Mouse (Mus musculus): ENCODE data around the gene Gtf3c5.

GRCm38 (mm10) chr2:28545976-28546375 lies 37.6 kb downstream of the Gtf3c5 start:
- TF ChIP-seq POLR2A (IDR thresholded peaks at IDR 0.05; ENCODE audit: borderline replicate concordance, control insufficient read depth, low read depth, low read length) (no peak), CTCF (IDR thresholded peaks at IDR 0.05; ENCODE audit: control insufficient read depth, insufficient read depth, low read length) (no peak)
